Mouse (Mus musculus): ENCODE results near the gene Prss45. TPM values are rescaled to one million over a fixed set of nuclear protein-coding genes. Genes with fewer than 3 reads are reported as not detected.

Prss45 gene
- polyA plus RNA-seq, 1 experiment from 2014 or later = not detected

DNA sequence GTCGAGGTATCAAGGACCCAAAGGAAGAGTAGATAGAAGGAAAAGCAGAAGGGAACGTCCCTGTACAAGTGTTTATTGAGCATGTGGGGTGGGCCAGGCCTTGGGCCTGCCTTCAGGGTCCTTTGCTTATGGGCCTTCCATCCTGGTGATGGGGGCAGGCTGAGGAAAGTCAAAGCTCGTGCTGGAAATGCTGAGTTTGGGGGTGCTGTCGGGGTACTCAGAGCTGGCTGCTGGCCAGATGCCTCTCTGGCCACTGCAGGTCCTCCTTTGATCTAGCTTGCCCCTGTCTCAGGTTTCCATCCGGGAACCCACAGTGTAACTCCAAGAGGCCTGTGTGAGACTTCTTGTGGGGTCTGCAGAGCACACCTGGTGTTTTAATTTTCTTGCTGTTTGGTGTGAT lies 24.1 kb downstream of the Prss45 start:
- no peak for ATAC-seq (replicated peaks; ENCODE audit: insufficient number of reproducible peaks, insufficient read depth, low FRiP score, low read depth)
- Histone ChIP-seq H3K4me3 (no peak overlapping the region), H3K4me1 (replicated peaks) (peaks cover 8% of the 10 kb centered on the region), H3K9ac (no peak overlapping the region), H3K9me3 (replicated peaks) (no peaks in the 10 kb centered on the region), H3K4me2 (no peak overlapping the region), H3K36me3 (no peaks in the 10 kb centered on the region), H3K27me3 (peaks cover 27% of the 10 kb centered on the region), H3K27ac (no peak overlapping the region)
- WGBS = 51% methylated on average over 5 of the region's 5 CpGs

DNA sequence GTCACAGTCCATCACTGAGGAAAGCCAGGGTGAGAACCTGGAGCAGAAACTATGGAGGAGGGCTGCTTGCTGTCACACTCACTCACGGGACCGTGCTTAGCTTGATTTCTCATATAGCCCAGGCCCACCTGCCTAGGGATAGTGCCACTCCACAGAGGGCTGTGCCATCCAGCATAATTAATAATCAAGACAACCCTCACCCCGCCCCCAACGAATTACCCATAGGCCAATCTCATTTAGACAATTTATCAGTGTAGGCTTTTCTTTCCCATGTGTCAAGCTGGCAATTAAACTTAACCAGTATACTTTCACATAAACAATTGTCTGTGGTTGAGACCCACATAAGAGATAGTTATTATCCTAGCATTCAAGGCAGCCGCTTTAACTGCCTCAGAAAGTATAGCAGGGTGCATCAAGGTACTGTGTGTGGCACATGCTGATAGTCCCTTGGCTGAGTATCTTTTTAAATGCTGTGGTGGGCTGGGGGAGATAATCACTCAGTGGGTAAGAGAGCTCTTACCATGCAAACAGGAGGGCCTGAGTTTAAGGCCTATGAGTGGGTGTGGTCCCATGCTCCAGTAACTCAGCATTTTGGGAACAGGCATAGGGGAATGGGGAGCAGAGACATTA lies 24.7 kb downstream of the Prss45 start:
- no peaks in the 10 kb centered on the region for H3K9me3 ChIP-seq (replicated peaks)
- H3K27me3 ChIP-seq = peaks cover 27% of the 10 kb centered on the region
- no peak overlapping the region for H3K4me3 ChIP-seq
- peaks cover 8% of the 10 kb centered on the region for H3K4me1 ChIP-seq (replicated peaks)
- H3K36me3 ChIP-seq = no peaks in the 10 kb centered on the region
- WGBS = 81% methylated on average over 5 of the region's 5 CpGs
- H3K27ac ChIP-seq = no peak overlapping the region
- no peak overlapping the region for H3K9ac ChIP-seq
- H3K4me2 ChIP-seq = no peak overlapping the region
- no peak for ATAC-seq (replicated peaks; ENCODE audit: insufficient number of reproducible peaks, insufficient read depth, low FRiP score, low read depth)

DNA sequence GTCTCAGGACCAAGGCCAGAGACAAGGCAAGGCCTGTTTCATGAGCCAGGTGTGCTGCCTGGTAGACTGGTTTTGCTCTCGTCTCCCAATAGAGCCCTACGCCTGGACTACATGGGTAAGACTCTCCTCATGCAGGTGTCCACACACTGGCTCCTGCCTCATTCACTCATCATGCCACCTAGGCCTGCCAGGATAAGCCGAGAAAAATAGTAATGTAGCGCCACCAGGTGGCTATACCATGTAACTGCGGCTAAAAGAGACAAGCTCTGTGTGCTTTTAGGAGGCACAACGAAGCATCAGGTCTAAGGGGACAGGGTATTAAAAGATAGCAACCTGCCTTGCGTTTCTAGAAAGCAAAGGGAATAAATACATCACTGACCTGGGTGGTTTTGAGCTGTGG lies 36.6 kb downstream of the Prss45 start:
- no peak overlapping the region for H3K4me3 ChIP-seq
- no peaks in the 10 kb centered on the region for H3K36me3 ChIP-seq
- H3K9ac ChIP-seq = no peak overlapping the region
- H3K27me3 ChIP-seq = peaks cover 27% of the 10 kb centered on the region
- no peak for ATAC-seq (replicated peaks; ENCODE audit: insufficient number of reproducible peaks, insufficient read depth, low FRiP score, low read depth)
- WGBS = 20% methylated on average over 7 of the region's 7 CpGs
- H3K4me1 ChIP-seq (replicated peaks) = peaks cover 14% of the 10 kb centered on the region
- H3K9me3 ChIP-seq (replicated peaks) = no peaks in the 10 kb centered on the region
- no peak overlapping the region for H3K4me2 ChIP-seq
- H3K27ac ChIP-seq = no peak overlapping the region

DNA sequence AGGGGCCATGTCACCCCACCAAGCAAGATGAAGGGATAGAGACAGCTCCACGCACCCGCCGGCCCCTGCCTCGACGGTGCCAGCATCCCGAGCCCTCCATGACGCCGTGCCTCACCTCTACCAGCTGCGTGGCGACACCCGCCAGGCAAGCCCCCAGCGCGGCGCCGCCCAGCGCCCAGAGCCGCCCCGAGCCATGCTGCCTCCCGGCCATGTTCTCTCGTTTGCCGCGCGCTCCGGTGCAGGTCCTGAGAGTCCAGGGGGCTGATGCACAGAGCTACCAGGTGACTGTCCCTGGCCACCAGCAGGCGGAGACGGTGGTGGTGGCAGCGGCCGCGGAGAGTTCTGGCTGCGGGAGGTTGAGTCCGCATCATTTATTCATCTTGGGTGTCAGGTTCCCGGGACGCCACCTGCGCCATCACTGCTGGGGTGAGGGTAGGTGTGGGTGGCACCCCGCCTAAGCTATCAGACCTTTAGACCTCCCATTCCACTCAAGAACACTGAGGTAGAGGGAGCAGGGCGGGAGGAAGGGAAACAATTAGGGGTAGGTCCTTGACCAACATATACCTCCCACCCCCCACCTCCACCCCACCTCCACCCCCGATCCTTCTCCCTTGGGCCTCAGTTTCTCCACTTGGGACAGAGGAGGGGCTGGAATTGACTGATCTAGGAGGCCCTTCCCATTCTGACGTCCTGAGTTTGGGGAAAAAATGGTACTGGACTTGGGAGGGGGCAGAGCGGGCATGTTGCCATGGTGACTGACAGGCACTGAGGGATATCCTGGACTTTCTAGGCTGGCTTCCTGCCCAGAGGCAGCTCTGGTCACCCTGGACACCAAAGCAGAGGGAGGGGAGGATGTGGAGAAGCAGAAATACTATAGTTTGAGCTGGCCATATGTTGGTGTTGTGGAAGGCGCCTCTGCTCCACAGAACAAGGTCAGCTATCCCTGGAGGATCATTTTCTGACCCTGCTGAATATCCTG lies 39.6 kb downstream of the Prss45 start:
- Histone ChIP-seq H3K9me3 (replicated peaks) (no peaks in the 10 kb centered on the region), H3K27me3 (peaks cover 27% of the 10 kb centered on the region), H3K4me3 (peak overlapping the region; percentile 27), H3K36me3 (no peaks in the 10 kb centered on the region), H3K9ac (peak overlapping the region; percentile 13; the same call in 1 of the 2 replicates), H3K4me2 (peak overlapping the region; percentile 59), H3K27ac (no peak overlapping the region), H3K4me1 (replicated peaks) (peaks cover 29% of the 10 kb centered on the region)
- WGBS = 12% methylated on average over 40 of the region's 40 CpGs
- no peak for ATAC-seq (replicated peaks; ENCODE audit: insufficient number of reproducible peaks, insufficient read depth, low FRiP score, low read depth)

DNA sequence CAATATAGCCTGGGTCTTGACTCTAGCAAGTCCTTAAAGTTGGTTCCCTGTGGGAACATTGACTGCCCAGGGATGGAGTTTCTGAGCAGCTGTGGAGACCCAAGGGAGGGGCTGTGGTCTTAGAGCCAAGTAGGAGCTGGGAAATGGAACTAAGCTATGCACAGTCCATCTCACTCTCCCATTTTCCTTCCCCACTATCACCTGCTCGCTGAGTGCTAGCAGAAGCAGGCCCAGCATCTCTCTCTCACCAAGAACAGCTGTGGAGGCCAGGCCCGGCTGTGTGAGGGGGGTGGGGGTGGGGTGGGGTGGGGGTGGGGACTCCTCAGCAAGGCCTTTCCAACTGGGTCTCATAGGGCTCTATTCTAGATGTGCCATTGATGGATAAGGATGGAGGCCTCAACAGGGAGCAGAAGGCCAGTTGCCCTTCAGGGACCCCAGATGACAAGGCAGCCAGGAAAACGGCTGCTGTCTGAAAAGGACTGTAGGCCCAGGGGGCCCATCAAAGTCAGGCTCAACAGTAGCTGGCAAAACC lies 40.3 kb downstream of the Prss45 start:
- ATAC-seq (replicated peaks; ENCODE audit: insufficient number of reproducible peaks, insufficient read depth, low FRiP score, low read depth) = no peak
- Histone ChIP-seq H3K4me2 (no peak overlapping the region), H3K4me1 (replicated peaks) (peaks cover 36% of the 10 kb centered on the region), H3K27ac (no peak overlapping the region), H3K36me3 (no peaks in the 10 kb centered on the region), H3K4me3 (no peak overlapping the region), H3K9me3 (replicated peaks) (no peaks in the 10 kb centered on the region), H3K9ac (no peak overlapping the region), H3K27me3 (peaks cover 27% of the 10 kb centered on the region)
- 31% methylated on average over 3 of the region's 3 CpGs for WGBS

DNA sequence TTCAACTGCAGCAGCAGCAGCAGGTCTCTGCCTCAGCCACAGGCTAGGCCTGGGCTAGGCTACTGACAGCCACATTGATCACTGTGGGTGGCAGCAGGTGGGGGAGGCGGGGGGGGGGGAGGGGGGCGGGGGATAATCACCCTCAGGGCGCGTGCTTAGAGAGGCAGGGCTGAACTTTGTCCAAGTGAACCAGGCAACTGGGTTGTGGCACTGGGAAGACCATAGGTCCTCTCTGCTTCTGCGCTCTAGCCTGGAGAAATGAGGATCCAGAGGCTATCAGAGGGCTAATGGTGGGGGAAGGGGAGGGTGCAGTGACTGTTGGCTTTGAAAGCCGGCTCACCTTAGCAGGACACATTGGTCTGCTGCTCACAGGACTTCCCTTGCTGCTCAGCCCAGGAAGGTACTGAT lies 40.9 kb downstream of the Prss45 start:
- H3K9me3 ChIP-seq (replicated peaks) = no peaks in the 10 kb centered on the region
- no peak overlapping the region for H3K4me2 ChIP-seq
- H3K9ac ChIP-seq = no peak overlapping the region
- no peak overlapping the region for H3K27ac ChIP-seq
- no peak overlapping the region for H3K4me3 ChIP-seq
- H3K4me1 ChIP-seq (replicated peaks) = peaks cover 41% of the 10 kb centered on the region
- 30% methylated on average over 6 of the region's 6 CpGs for WGBS
- peaks cover 27% of the 10 kb centered on the region for H3K27me3 ChIP-seq
- H3K36me3 ChIP-seq = no peaks in the 10 kb centered on the region
- no peak for ATAC-seq (replicated peaks; ENCODE audit: insufficient number of reproducible peaks, insufficient read depth, low FRiP score, low read depth)

DNA sequence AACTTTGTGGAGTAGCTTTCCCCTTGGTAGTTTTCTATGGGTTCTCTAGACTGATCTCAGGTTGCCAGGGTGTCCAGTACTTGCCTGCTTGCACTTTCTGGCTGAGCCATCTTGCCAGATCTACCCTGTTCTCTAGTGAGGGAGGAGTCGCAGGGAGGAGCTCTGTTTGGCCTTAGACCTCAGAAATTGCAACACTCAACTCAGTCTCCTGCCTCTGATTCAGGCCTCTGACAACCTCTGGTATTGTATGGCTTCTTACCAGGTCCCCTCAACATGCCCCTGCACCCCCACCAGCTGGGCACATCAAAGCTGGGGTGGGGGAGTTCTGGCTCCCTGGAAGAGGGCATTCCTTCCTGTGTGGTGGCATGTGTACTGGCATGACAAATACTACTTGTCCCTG lies 43.0 kb downstream of the Prss45 start:
- no peak overlapping the region for H3K4me3 ChIP-seq
- H3K27me3 ChIP-seq = peaks cover 29% of the 10 kb centered on the region
- no peak for ATAC-seq (replicated peaks; ENCODE audit: insufficient number of reproducible peaks, insufficient read depth, low FRiP score, low read depth)
- H3K36me3 ChIP-seq = no peaks in the 10 kb centered on the region
- no peak overlapping the region for H3K9ac ChIP-seq
- no peak overlapping the region for H3K4me2 ChIP-seq
- 81% methylated on average over 1 of the region's 1 CpGs for whole genome bisulfite sequencing
- no peaks in the 10 kb centered on the region for H3K9me3 ChIP-seq (replicated peaks)
- peak overlapping the region; percentile 52 for H3K27ac ChIP-seq
- H3K4me1 ChIP-seq (replicated peaks) = peaks cover 47% of the 10 kb centered on the region

DNA sequence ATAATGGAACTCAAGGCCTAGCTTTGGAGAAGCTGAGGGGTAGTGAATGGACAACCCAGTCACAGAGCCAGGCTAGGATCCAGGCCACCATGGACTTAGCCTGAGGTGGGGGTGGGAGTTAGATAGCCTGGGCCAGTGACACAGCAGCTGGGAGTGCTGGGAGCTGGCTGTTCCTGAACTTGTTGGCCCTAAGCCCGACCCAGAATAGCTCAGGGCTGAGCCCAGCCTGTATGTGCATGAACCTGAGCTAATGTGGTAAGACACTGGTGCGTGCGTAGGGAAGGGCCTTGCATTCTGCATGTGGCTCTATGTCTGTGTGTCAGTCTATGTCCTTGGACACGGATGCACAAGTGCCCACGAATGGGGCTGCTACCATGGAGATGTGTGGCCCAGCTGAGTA lies 43.5 kb downstream of the Prss45 start:
- Histone ChIP-seq H3K4me3 (no peak overlapping the region), H3K9me3 (replicated peaks) (no peaks in the 10 kb centered on the region), H3K4me2 (peak overlapping the region; percentile 22; the same call in 1 of the 2 replicates), H3K27ac (peak overlapping the region; percentile 52), H3K4me1 (replicated peaks) (peaks cover 47% of the 10 kb centered on the region), H3K9ac (no peak overlapping the region), H3K36me3 (no peaks in the 10 kb centered on the region), H3K27me3 (peaks cover 24% of the 10 kb centered on the region)
- 50% methylated on average over 5 of the region's 5 CpGs for WGBS
- peak; percentile 73 for ATAC-seq (replicated peaks; ENCODE audit: insufficient number of reproducible peaks, insufficient read depth, low FRiP score, low read depth)

DNA sequence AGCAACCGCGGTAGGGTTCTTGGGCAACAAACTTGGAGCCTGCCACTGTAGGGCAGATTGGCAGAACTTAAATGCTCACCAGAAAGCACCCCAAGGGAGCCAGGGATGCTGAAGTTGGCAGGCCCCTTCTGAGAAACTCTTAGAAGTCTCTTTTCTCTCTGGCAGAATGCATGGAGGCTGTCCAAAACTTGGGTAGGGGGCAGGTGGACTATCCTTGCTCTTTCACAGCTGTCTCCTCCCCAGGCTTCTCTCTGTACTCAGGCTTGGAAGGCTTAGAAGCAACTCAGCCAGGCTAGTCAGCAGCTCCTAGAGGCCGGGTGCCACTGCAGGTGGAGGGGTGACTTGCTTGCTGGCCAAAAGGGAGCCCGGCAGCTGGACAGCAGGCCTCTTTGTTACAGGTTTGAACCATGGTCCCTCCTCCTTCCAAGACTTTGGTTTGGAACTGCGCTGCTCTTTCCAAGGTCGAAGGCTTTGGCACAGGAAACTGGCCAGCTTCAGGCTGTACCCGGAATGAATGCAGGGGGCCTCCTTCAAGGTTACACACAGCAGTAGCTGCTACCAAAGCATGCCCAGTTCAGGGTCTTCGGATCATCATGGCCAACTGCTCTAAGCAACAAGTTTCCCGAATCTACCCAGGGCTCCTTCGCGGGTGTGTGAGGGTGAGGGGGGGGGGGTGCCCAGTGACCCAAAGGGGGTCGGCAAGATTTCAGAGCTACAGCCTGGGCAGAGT lies 45.0 kb downstream of the Prss45 start, which contains the start of gene Als2cl:
Gene Als2cl, plus strand, starts transcription at position 680 of the 730 bp plus-strand sequence.
- H3K9me3 ChIP-seq (replicated peaks) = no peaks in the 10 kb centered on the region
- peak within 1 kb of the TSS; percentile 64 for H3K9ac ChIP-seq
- H3K36me3 ChIP-seq = no peaks in the 10 kb centered on the region
- peak within 1 kb of the TSS; percentile 89 for H3K4me2 ChIP-seq
- 0 out of 2 replicates have a peak, but pooled peaks have one; percentile 20 for ATAC-seq (replicated peaks; ENCODE audit: insufficient number of reproducible peaks, insufficient read depth, low FRiP score, low read depth)
- peak within 1 kb of the TSS; percentile 76 for H3K27ac ChIP-seq
- H3K4me1 ChIP-seq (replicated peaks) = peaks cover 38% of the 10 kb centered on the region
- peak within 1 kb of the TSS; percentile 60 for H3K4me3 ChIP-seq
- WGBS = 17% methylated on average over 12 of the region's 12 CpGs
- peaks cover 9% of the 10 kb centered on the region for H3K27me3 ChIP-seq

DNA sequence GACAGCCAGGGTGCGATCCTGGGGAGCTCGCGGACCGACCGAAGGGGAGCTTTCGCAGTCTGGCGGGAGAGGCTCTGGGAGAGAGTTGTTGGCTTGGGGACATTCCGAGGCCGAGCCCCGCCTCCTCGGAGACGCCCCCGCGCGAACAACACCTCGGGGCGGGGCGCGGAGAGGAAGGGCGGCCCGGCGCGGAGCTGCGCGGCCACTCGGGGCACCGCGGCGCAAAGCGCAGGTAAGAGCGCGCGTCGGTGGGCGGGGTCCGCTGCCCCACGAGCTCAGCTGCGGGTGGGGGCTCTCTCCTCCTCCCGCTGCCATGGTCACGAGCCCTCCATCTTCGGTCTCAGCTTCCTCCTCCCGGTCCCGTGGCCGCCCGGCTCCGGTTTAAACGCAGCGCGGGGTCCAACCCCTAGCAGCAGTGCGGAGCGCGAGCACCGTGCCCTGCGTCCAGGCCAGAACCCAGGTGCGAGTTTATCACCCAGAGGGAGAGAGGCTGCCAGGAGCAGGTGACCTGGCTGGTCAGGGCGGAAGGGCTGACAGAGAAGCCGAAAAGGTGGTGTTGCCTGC lies 45.7 kb downstream of the Prss45 start, which contains the start of gene Tmie:
Gene Tmie, minus strand, starts transcription at position 116 of the 564 bp plus-strand sequence.
- no peaks in the 10 kb centered on the region for H3K36me3 ChIP-seq
- peak within 1 kb of the TSS; percentile 89 for H3K4me2 ChIP-seq
- peak within 1 kb of the TSS; percentile 64 for H3K9ac ChIP-seq
- peak within 1 kb of the TSS; percentile 60 for H3K4me3 ChIP-seq
- peak; percentile 74 for ATAC-seq (replicated peaks; ENCODE audit: insufficient number of reproducible peaks, insufficient read depth, low FRiP score, low read depth)
- under 1% methylated on average over 56 of the region's 57 CpGs for WGBS
- peaks cover 36% of the 10 kb centered on the region for H3K4me1 ChIP-seq (replicated peaks)
- H3K27me3 ChIP-seq = peaks cover 9% of the 10 kb centered on the region
- H3K27ac ChIP-seq = peak within 1 kb of the TSS; percentile 76
- no peaks in the 10 kb centered on the region for H3K9me3 ChIP-seq (replicated peaks)

All from heart, embryonic 15.5 days (tissue).